Mouse (Mus musculus) hindbrain, embryonic 13.5 days (tissue): Measurements from ENCODE around the gene Meaf6. TPM values are rescaled to one million over a fixed set of nuclear protein-coding genes. Genes with fewer than 3 reads are reported as not detected.

Source experiments
- ATAC-seq: fragments of 200-750 bp; cut with Nextera tagmentation; 2 replicates; pipeline ENCODE4 v1.8.0; 2017; ENCODE audit warnings: moderate TSS enrichment; ENCODE audit not compliant: low FRiP score
- H3K27ac ChIP-seq: fragments of 300-500 bp; sonication (generic); 2 replicates; pipeline ENCODE4 v1.5.1; 2015; ENCODE audit warnings: inconsistent platforms, mild to moderate bottlenecking, moderate library complexity
- H3K27me3 ChIP-seq: fragments of 300-500 bp; sonication (generic); 2 replicates; pipeline ENCODE4 v1.6.1; 2015; ENCODE audit warnings: mild to moderate bottlenecking, inconsistent platforms
- H3K36me3 ChIP-seq: fragments of 300-500 bp; sonication (generic); 2 replicates; pipeline ENCODE4 v1.6.1; 2015; ENCODE audit warnings: mild to moderate bottlenecking, inconsistent platforms
- H3K4me1 ChIP-seq: fragments of 300-500 bp; sonication (generic); replicated peaks from 2 replicates; pipeline ENCODE4 v1.6.1; 2015; ENCODE audit warnings: inconsistent platforms
- H3K4me2 ChIP-seq: fragments of 300-500 bp; sonication (generic); 2 replicates; pipeline ENCODE4 v1.6.1; 2015; ENCODE audit warnings: inconsistent platforms, mild to moderate bottlenecking, moderate library complexity
- H3K4me3 ChIP-seq: fragments of 300-500 bp; sonication (generic); 2 replicates; pipeline ENCODE4 v1.5.1; 2015; ENCODE audit warnings: mild to moderate bottlenecking, inconsistent platforms
- H3K9ac ChIP-seq: fragments of 300-500 bp; sonication (generic); 2 replicates; pipeline ENCODE4 v1.6.1; 2015; ENCODE audit warnings: mild to moderate bottlenecking, inconsistent platforms
- H3K9me3 ChIP-seq: fragments of 300-500 bp; sonication (generic); 2 replicates; pipeline ENCODE4 v1.6.1; 2016; ENCODE audit warnings: inconsistent platforms
- WGBS: fragments of 180-500 bp; shearing (Covaris S2); methylation state at CpG from one replicate; pipeline ENCODE4 v1.1.7; 2015; 5-methylcytosine and 5-hydroxymethylcytosine counted together
- polyA plus RNA-seq: library from polyadenylated mRNA; unstranded; fragments of >200 nt; fragmentation: Nextera tagmentation; extraction: Ambion mirVana; gene quantifications from 2 replicates; pipeline ENCODE4 v1.2.1, GENCODE M21; 2015

The Meaf6 gene
- polyA plus RNA-seq, 1 experiment from 2014 or later, result 174 TPM

DNA sequence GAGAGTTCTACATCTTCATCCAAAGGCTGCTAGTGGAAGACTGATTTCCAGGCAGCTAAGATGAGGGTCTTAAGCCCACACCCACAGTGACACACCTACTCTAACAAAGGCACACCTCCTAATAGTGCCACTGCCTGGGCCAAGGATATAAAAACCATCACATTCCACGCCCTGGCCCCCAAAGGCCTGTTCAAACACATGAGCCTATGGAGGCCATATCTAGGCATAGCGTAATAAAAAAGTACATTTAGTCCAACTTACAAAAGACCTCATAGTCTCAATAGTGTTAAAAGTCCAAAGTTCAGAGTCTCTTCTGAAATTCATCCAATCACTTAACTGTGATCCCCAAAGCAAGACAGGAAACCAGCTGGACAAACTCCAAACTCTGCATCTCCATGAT is 6.2 kb upstream of the Meaf6 start:
- Histone ChIP-seq H3K4me2 (no peak overlapping the region), H3K27ac (no peak overlapping the region), H3K9me3 (no peaks in the 10 kb centered on the region), H3K36me3 (peaks cover 38% of the 10 kb centered on the region), H3K4me1 (peaks cover 2% of the 10 kb centered on the region; the same call in 1 of the 2 replicates), H3K4me3 (no peak overlapping the region), H3K27me3 (no peaks in the 10 kb centered on the region), H3K9ac (no peak overlapping the region)
- WGBS, result 97% methylated on average over 2 of the region's 2 CpGs
- no peak for ATAC-seq

DNA sequence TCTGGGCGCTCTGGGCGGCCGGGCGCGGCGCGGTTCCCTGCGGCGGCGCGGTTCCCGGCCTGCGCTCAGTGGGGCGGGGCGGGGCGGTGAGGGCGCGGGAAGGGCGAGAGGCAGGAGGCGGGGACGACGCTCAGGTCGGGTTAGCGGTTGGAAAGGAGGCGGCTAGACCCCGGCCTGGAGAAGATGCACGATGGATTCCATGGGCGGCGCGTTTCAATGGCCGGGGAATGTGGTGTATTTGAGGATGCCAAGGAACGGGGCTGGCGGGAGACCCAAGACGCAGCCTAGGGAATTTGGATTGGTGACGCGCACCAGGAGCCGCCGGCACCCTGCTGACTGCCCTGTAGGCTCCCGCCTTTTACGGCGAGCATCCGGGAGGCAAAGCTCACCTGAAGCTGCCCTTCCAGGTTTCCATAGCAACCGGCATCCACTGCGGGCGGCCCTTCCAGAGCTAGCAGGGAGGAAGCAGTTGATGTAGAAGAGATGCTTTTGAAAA is 460 bp downstream of the Meaf6 start:
- peaks cover 38% of the 10 kb centered on the region for H3K36me3 ChIP-seq
- peak overlapping the region; percentile 99 for H3K27ac ChIP-seq
- H3K4me3 ChIP-seq, result peak overlapping the region; percentile 86
- H3K27me3 ChIP-seq, result no peaks in the 10 kb centered on the region
- H3K9ac ChIP-seq, result peak overlapping the region; percentile 93
- H3K4me1 ChIP-seq, result peaks cover 28% of the 10 kb centered on the region
- ATAC-seq, result peak; percentile 90
- H3K9me3 ChIP-seq, result no peaks in the 10 kb centered on the region
- 2% methylated on average over 42 of the region's 45 CpGs for whole genome bisulfite sequencing
- H3K4me2 ChIP-seq, result peak overlapping the region; percentile 70

- Histone ChIP-seq H3K4me2 (no peak overlapping the region), H3K9me3 (no peaks in the 10 kb centered on the region), H3K27me3 (no peaks in the 10 kb centered on the region), H3K36me3 (peaks cover 58% of the 10 kb centered on the region), H3K9ac (no peak overlapping the region), H3K4me3 (no peak overlapping the region), H3K27ac (no peak overlapping the region), H3K4me1 (no peaks in the 10 kb centered on the region)
- WGBS, result 90% methylated on average over 5 of the region's 5 CpGs
- no peak for ATAC-seq
Measured at GRCm38 (mm10) chr4:125093031-125093430, 8.1 kb downstream of the Meaf6 start.

- Histone ChIP-seq H3K9ac (no peak overlapping the region), H3K36me3 (peaks cover 29% of the 10 kb centered on the region), H3K4me2 (no peak overlapping the region), H3K27me3 (no peaks in the 10 kb centered on the region), H3K9me3 (no peaks in the 10 kb centered on the region), H3K4me1 (no peaks in the 10 kb centered on the region), H3K4me3 (no peak overlapping the region), H3K27ac (no peak overlapping the region; the same call in 1 of the 2 replicates)
- WGBS, result 97% methylated on average over 5 of the region's 5 CpGs
- ATAC-seq, result no peak
Measured at GRCm38 (mm10) chr4:125096066-125096465, 11.1 kb downstream of the Meaf6 start.

- Histone ChIP-seq H3K4me1 (no peaks in the 10 kb centered on the region), H3K36me3 (peaks cover 22% of the 10 kb centered on the region), H3K4me3 (no peak overlapping the region), H3K9me3 (no peaks in the 10 kb centered on the region), H3K27ac (no peak overlapping the region), H3K4me2 (no peak overlapping the region), H3K9ac (no peak overlapping the region), H3K27me3 (no peaks in the 10 kb centered on the region)
- no peak for ATAC-seq
- 93% methylated on average over 4 of the region's 4 CpGs for WGBS
Measured at GRCm38 (mm10) chr4:125097412-125097811, 12.5 kb downstream of the Meaf6 start.

- H3K27me3 ChIP-seq, result no peaks in the 10 kb centered on the region
- no peak overlapping the region for H3K4me2 ChIP-seq
- peaks cover 26% of the 10 kb centered on the region for H3K36me3 ChIP-seq
Measured at GRCm38 (mm10) chr4:125099458-125099857, 14.5 kb downstream of the Meaf6 start.

GRCm38 (mm10) chr4:125101334-125101733 is 16.4 kb downstream of the Meaf6 start:
- Histone ChIP-seq H3K4me2 (no peak overlapping the region), H3K9ac (no peak overlapping the region), H3K36me3 (peaks cover 45% of the 10 kb centered on the region), H3K4me3 (no peak overlapping the region), H3K4me1 (no peaks in the 10 kb centered on the region), H3K27ac (no peak overlapping the region), H3K27me3 (no peaks in the 10 kb centered on the region), H3K9me3 (no peaks in the 10 kb centered on the region)
- 80% methylated on average over 13 of the region's 13 CpGs for WGBS
- ATAC-seq, result no peak

More at GRCm38 (mm10) chr4:125099458-125099857, 14.5 kb downstream of the Meaf6 start:
- no peak overlapping the region; the same call in 1 of the 2 replicates for H3K27ac ChIP-seq
- no peaks in the 10 kb centered on the region for H3K4me1 ChIP-seq
- 8% methylated on average over 8 of the region's 8 CpGs for WGBS
- ATAC-seq, result peak; percentile 43; the same call in 1 of the 2 replicates
- no peak overlapping the region for H3K9ac ChIP-seq
- no peak overlapping the region for H3K4me3 ChIP-seq
- H3K9me3 ChIP-seq, result no peaks in the 10 kb centered on the region

- peaks cover 62% of the 10 kb centered on the region for H3K36me3 ChIP-seq
- no peak overlapping the region for H3K9ac ChIP-seq
- no peak overlapping the region for H3K4me2 ChIP-seq
- no peaks in the 10 kb centered on the region for H3K27me3 ChIP-seq
- H3K4me1 ChIP-seq, result no peaks in the 10 kb centered on the region
- no peak overlapping the region for H3K27ac ChIP-seq
- no peak for ATAC-seq
- no peaks in the 10 kb centered on the region for H3K9me3 ChIP-seq
- WGBS, result 93% methylated on average over 9 of the region's 9 CpGs
- no peak overlapping the region for H3K4me3 ChIP-seq
Measured at GRCm38 (mm10) chr4:125105354-125105753, 20.4 kb downstream of the Meaf6 start.

DNA sequence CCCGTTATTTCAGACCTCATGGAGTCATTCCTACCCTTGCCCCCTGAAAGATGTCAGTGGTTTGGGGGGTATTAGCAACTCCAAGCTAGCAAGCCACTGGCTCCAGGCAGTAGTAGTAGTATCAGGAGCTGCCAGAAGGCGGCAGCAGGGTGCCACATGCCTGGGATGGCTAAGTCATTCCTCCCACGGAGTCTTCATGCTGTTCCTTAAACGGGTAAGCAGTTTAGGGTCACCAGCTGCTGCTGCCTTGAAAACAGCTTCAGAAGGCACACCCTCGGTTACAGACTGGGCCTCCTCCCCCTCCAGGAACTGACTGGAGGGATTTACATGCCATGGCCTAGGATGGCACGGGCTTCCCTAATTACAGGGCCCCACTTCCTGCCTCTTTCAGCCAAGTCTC is 29.7 kb downstream of the Meaf6 start:
- Histone ChIP-seq H3K4me2 (no peak overlapping the region), H3K9me3 (no peaks in the 10 kb centered on the region), H3K36me3 (peaks cover 29% of the 10 kb centered on the region), H3K4me1 (peaks cover 26% of the 10 kb centered on the region), H3K27ac (no peak overlapping the region), H3K4me3 (no peak overlapping the region), H3K9ac (no peak overlapping the region), H3K27me3 (no peaks in the 10 kb centered on the region)
- WGBS, result 17% methylated on average over 6 of the region's 6 CpGs
- ATAC-seq, result no peak

DNA sequence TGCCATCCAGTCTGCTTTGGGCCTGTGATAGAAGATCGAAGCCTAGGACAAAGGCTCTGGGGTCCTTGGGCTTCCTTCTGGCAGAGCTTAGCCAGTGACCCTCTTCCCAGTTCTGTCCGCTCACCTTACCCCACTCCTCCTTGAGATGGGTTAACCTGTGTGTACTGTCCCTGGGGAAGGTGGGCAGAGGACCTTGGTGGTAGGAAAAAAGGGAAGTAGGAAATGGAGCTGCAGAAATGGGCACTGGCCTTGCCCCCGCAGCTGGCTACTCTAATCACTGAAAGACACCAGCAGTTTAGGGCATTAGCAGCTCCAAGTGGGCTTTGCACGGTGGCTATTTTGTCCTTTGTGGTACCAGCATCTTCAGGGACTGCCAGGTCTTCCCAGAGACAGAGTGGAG is 30.1 kb downstream of the Meaf6 start:
- H3K9me3 ChIP-seq, result no peaks in the 10 kb centered on the region
- peaks cover 26% of the 10 kb centered on the region for H3K4me1 ChIP-seq
- no peak overlapping the region for H3K4me3 ChIP-seq
- 81% methylated on average over 4 of the region's 4 CpGs for WGBS
- no peak for ATAC-seq
- H3K27ac ChIP-seq, result no peak overlapping the region
- no peak overlapping the region for H3K9ac ChIP-seq
- no peaks in the 10 kb centered on the region for H3K27me3 ChIP-seq
- H3K36me3 ChIP-seq, result peaks cover 25% of the 10 kb centered on the region
- no peak overlapping the region for H3K4me2 ChIP-seq

DNA sequence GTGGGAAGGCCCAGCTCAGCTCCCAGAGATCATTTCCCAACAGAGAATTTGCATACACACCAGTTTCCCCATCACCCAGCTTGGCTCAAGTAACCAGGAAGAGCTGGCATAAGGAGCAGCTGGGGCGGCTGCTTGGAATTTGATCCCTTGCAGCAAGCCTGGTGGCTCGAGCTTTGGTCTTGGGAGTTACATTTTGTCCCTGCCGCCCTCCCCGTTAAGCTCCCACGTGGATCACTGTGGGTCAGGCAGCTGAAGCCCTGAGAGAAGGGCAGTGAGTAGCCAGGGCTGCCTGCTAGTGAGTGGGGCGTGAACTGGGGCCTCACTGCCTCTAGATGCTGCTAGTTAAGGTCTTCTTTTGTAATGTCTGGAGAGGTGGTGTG is 30.8 kb downstream of the Meaf6 start:
- peaks cover 19% of the 10 kb centered on the region for H3K36me3 ChIP-seq
- 49% methylated on average over 6 of the region's 6 CpGs for WGBS
- no peak overlapping the region for H3K4me3 ChIP-seq
- H3K4me2 ChIP-seq, result no peak overlapping the region
- no peak overlapping the region for H3K27ac ChIP-seq
- peaks cover 26% of the 10 kb centered on the region for H3K4me1 ChIP-seq
- no peak overlapping the region for H3K9ac ChIP-seq
- no peaks in the 10 kb centered on the region for H3K27me3 ChIP-seq
- no peak for ATAC-seq
- no peaks in the 10 kb centered on the region for H3K9me3 ChIP-seq

DNA sequence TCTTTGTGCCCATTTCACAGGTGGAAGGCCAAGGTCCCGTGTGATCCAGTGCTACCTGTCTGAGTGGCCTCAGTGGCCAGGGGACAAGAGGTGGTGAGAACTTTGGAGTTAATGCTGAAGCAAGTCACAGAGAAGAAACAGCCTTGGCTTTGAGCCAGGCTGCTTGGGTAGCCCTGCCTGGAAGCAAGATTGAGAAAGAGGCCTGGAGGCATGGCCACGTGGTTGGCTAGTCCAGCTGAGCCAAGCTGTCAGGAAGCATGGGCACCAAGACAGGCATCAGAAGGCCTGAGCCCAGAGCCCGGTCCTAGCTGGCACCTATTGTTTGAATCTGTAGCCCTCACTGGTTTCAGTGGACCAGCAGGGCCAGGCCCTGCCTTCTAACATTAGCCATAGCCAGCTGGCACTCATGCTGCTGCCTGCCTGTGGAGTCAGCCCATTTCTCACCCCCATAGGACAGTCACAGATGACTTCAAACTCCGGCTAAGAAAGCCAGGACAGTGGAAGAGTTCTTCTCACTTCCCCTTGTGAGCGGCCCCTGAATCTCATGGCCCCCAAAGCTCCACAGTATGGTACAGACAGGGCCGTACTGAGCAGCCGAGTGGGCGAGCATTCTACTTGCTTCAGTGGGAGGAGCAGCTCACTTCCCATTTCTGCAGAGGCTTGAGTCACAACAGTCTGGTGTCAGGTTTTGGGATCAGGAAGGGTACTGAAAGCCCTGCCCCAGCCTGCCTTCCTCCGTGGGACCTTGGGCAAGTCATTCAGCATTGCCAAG is 31.3 kb downstream of the Meaf6 start:
- no peaks in the 10 kb centered on the region for H3K9me3 ChIP-seq
- 72% methylated on average over 9 of the region's 9 CpGs for WGBS
- H3K9ac ChIP-seq, result no peak overlapping the region
- no peak for ATAC-seq
- peaks cover 13% of the 10 kb centered on the region for H3K36me3 ChIP-seq
- H3K4me2 ChIP-seq, result no peak overlapping the region
- peaks cover 26% of the 10 kb centered on the region for H3K4me1 ChIP-seq
- H3K27ac ChIP-seq, result no peak overlapping the region
- no peak overlapping the region for H3K4me3 ChIP-seq
- no peaks in the 10 kb centered on the region for H3K27me3 ChIP-seq

DNA sequence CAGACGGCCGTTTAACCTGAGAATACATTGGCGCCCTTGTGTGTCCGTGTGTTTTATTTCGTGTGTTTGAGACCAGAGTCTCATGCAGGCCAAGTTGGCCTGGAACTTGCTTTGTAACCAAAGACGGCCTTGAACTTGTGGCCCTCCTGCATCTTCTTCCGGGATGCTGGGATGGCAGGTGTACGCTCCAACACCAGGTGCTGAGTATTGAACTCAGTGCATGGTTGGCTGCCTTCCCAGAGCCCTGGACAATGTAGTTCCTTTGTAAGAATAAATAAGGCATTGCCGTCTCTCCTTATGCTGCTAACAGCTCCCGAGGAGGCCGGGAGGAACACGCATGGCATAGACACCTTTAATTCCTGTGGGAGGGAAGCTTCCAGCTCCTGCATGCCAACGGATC is 32.0 kb downstream of the Meaf6 start:
- no peak for ATAC-seq
- Histone ChIP-seq H3K4me3 (no peak overlapping the region), H3K9me3 (no peaks in the 10 kb centered on the region), H3K27me3 (no peaks in the 10 kb centered on the region), H3K4me2 (no peak overlapping the region), H3K27ac (no peak overlapping the region), H3K36me3 (peaks cover 6% of the 10 kb centered on the region), H3K4me1 (peaks cover 26% of the 10 kb centered on the region), H3K9ac (no peak overlapping the region)
- WGBS, result 78% methylated on average over 13 of the region's 13 CpGs
